Mouse (Mus musculus): ENCODE results near the gene Il6ra.

GRCm38 (mm10) chr3:89887582-89888230 is 25.3 kb downstream of the Il6ra start:
- no peak for TF ChIP-seq CTCF (IDR thresholded peaks at IDR 0.05; ENCODE audit: extremely low read depth, insufficient read length, insufficient replicate concordance, low read depth, low read length)
- no peak for TF ChIP-seq POLR2A (IDR thresholded peaks at IDR 0.05; ENCODE audit: low read depth, low read length)

Data from small intestine, adult 2 months (tissue).